Mouse (Mus musculus) heart, embryonic 16.5 days (tissue): ENCODE measurements around the gene Arhgap10. TPM values are rescaled to one million over a fixed set of nuclear protein-coding genes. Genes with fewer than 3 reads are reported as not detected.
A peak's percentile ranks its signal among the peaks of the same experiment; 100 is the strongest.

Experiments
- ATAC-seq: fragments of 200-750 bp; cut with Nextera tagmentation; replicated peaks from 2 replicates; pipeline ENCODE4 v1.8.0; 2017; ENCODE audit warnings: moderate number of reproducible peaks; ENCODE audit not compliant: insufficient read depth, low FRiP score; ENCODE audit errors: extremely low read depth
- H3K27ac ChIP-seq: fragments of 300-500 bp; sonication (generic); 2 replicates; pipeline ENCODE4 v1.5.1; 2014; ENCODE audit warnings: mild to moderate bottlenecking, low read length, control low read depth, moderate library complexity
- H3K27me3 ChIP-seq: fragments of 300-500 bp; sonication (generic); 2 replicates; pipeline ENCODE4 v1.6.1; 2014; ENCODE audit warnings: low read length, mixed read lengths; ENCODE audit not compliant: control insufficient read depth, insufficient read depth
- H3K36me3 ChIP-seq: fragments of 300-500 bp; sonication (generic); 2 replicates; pipeline ENCODE4 v1.6.1; 2014; ENCODE audit not compliant: control insufficient read depth, insufficient read depth
- H3K4me1 ChIP-seq: fragments of 300-500 bp; sonication (generic); 2 replicates; pipeline ENCODE4 v1.6.1; 2014; ENCODE audit warnings: low read length, mixed read lengths; ENCODE audit not compliant: control insufficient read depth, insufficient read depth
- H3K4me2 ChIP-seq: fragments of 300-500 bp; sonication (generic); 2 replicates; pipeline ENCODE4 v1.6.1; 2014; ENCODE audit warnings: low read depth, mild to moderate bottlenecking, control low read depth, low read length
- H3K4me3 ChIP-seq: fragments of 300-500 bp; sonication (generic); 2 replicates; pipeline ENCODE4 v1.5.1; 2014; ENCODE audit warnings: mild to moderate bottlenecking, control low read depth, low read length
- H3K9ac ChIP-seq: fragments of 300-500 bp; sonication (generic); 2 replicates; pipeline ENCODE4 v1.6.1; 2014; ENCODE audit warnings: low read length, control low read depth
- H3K9me3 ChIP-seq: fragments of 300-500 bp; sonication (generic); replicated peaks from 2 replicates; pipeline ENCODE4 v1.6.1; 2016; ENCODE audit warnings: low read length; ENCODE audit not compliant: control insufficient read depth
- WGBS: fragments of 180-500 bp; shearing (Covaris S2); extraction: QIAGEN DNeasy Blood & Tissue Kit; methylation state at CpG from one replicate; pipeline ENCODE4 v1.1.7; 2014; 5-methylcytosine and 5-hydroxymethylcytosine counted together
- polyA plus RNA-seq: library from polyadenylated mRNA; unstranded; fragments of >200 nt; fragmentation: Nextera tagmentation; extraction: Ambion mirVana; gene quantifications from 2 replicates; pipeline ENCODE4 v1.2.1, GENCODE M21; 2015

Arhgap10 gene
- polyA plus RNA-seq, 1 experiment from 2014 or later: 33.9 TPM

DNA sequence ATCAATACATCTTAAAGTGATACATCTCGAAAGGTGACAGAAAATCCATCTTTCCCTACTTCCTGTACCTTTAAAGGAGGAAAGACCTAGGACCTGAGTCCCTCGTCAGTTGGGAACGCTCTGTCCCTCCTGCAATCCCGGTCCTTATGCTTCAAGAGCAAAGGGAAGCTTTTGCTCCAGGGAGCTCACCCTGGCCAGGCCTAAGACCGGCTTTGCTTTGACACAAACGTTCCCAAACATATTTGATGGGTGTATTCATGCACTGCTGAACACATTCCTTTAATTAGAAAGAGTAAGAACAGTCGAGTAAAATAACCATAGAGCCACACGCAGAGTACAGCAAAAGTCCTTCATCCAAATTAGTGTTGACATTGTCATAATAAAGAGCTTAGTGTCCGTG lies 199.2 kb downstream of the Arhgap10 start:
- 72% methylated on average over 9 of the region's 9 CpGs for WGBS
- H3K4me3 ChIP-seq: no peak overlapping the region

GRCm38 (mm10) chr8:77317771-77318170 lies 200.0 kb downstream of the Arhgap10 start:
- Histone ChIP-seq H3K4me3 (no peak overlapping the region), H3K27ac (no peak overlapping the region), H3K4me1 (no peaks in the 10 kb centered on the region), H3K36me3 (peaks cover 6% of the 10 kb centered on the region; the same call in 1 of the 2 replicates), H3K9me3 (no peaks in the 10 kb centered on the region), H3K9ac (no peak overlapping the region), H3K27me3 (no peaks in the 10 kb centered on the region), H3K4me2 (no peak overlapping the region)
- 85% methylated on average over 2 of the region's 2 CpGs for WGBS
- no peak for ATAC-seq

More for the DNA sequence above, 199.2 kb downstream of the Arhgap10 start:
- Histone ChIP-seq H3K4me2 (no peak overlapping the region), H3K27ac (no peak overlapping the region), H3K36me3 (peaks cover 6% of the 10 kb centered on the region; the same call in 1 of the 2 replicates), H3K4me1 (no peaks in the 10 kb centered on the region), H3K27me3 (no peaks in the 10 kb centered on the region), H3K9me3 (no peaks in the 10 kb centered on the region), H3K9ac (no peak overlapping the region)
- ATAC-seq: no peak

- no peaks in the 10 kb centered on the region for H3K4me1 ChIP-seq
- no peak; the same call in 1 of the 2 replicates for ATAC-seq
- no peak overlapping the region for H3K4me3 ChIP-seq
- H3K36me3 ChIP-seq: no peaks in the 10 kb centered on the region
- H3K4me2 ChIP-seq: no peak overlapping the region
- H3K9me3 ChIP-seq: no peaks in the 10 kb centered on the region
- no peak overlapping the region for H3K27ac ChIP-seq
- no peak overlapping the region for H3K9ac ChIP-seq
- 57% methylated on average over 3 of the region's 3 CpGs for WGBS
- H3K27me3 ChIP-seq: no peaks in the 10 kb centered on the region
Observed at GRCm38 (mm10) chr8:77313003-77313402, 204.8 kb downstream of the Arhgap10 start.

- Histone ChIP-seq H3K27me3 (no peaks in the 10 kb centered on the region), H3K4me2 (no peak overlapping the region), H3K9ac (no peak overlapping the region), H3K4me3 (no peak overlapping the region), H3K27ac (no peak overlapping the region), H3K9me3 (no peaks in the 10 kb centered on the region), H3K36me3 (no peaks in the 10 kb centered on the region), H3K4me1 (no peaks in the 10 kb centered on the region)
- 73% methylated on average over 6 of the region's 6 CpGs for WGBS
- no peak for ATAC-seq
Observed at GRCm38 (mm10) chr8:77311762-77312161, 206.0 kb downstream of the Arhgap10 start.

DNA sequence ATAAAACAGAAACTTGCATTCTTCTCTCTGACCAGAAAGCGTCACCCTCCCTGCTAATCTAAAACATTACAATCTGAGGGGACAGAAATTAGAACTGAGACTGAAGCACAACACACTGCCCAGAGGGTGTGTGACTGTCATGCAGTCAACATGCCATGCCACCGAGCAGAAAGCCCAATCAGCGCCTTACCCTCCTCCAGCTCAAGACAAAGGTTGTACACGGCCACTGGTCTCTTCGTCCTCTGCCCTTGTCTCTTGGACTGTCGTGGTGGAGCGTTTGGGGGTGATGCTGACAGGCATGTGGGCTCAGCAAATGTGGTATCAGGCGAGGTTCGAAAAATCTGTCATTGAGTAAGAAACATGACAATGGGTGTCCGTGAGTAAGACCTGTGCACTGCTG lies 207.2 kb downstream of the Arhgap10 start:
- no peak overlapping the region for H3K4me2 ChIP-seq
- 85% methylated on average over 10 of the region's 10 CpGs for WGBS
- no peak overlapping the region for H3K4me3 ChIP-seq
- H3K4me1 ChIP-seq: no peaks in the 10 kb centered on the region
- ATAC-seq: no peak
- H3K9me3 ChIP-seq: no peaks in the 10 kb centered on the region
- no peak overlapping the region for H3K27ac ChIP-seq
- H3K27me3 ChIP-seq: no peaks in the 10 kb centered on the region
- H3K36me3 ChIP-seq: no peaks in the 10 kb centered on the region
- H3K9ac ChIP-seq: no peak overlapping the region

DNA sequence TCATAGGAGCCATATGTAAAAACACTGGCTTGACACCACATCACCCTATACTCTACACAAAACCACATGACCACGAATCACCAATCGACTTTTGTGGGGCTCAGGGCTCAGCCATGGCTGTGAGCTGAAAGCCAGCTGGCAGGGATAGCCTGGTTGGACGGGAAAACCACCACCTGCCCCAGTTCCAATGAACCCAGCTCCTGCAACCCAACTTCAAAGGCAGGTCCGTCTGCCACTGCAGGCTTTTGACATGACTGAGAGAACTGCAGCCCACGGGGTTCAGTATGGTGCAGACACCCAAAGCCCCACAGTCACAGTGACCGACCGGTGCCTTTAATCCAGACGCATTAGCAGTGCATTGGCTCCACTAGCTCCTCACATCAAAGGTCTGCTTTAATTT lies 207.7 kb downstream of the Arhgap10 start:
- Histone ChIP-seq H3K9ac (no peak overlapping the region), H3K4me2 (no peak overlapping the region), H3K4me3 (no peak overlapping the region), H3K27ac (no peak overlapping the region), H3K4me1 (no peaks in the 10 kb centered on the region), H3K36me3 (no peaks in the 10 kb centered on the region), H3K27me3 (no peaks in the 10 kb centered on the region), H3K9me3 (no peaks in the 10 kb centered on the region)
- ATAC-seq: no peak
- 79% methylated on average over 8 of the region's 8 CpGs for WGBS

GRCm38 (mm10) chr8:77294599-77294998 lies 223.2 kb downstream of the Arhgap10 start:
- no peak overlapping the region for H3K4me3 ChIP-seq

DNA sequence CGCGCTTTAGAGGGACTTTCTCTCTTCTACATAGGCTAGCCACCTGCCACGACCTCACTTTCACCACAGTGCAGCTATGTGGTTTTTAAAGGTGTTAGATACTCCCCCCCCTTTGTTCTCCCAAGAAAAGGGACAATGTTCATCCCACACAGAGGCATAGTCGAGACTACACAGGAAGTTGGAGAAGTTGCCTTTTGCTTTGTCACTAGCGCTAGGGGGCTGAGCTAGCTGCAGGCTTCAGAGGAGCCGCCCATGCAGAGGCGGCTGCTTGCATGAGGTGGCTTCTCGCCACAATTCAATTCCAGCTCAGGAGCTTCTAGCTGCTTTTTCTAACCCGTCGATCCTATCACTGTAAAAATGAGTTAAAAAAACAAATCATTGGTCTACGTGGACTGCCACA lies 225.1 kb downstream of the Arhgap10 start:
- Histone ChIP-seq H3K4me3 (no peak overlapping the region), H3K9ac (no peak overlapping the region), H3K27me3 (no peaks in the 10 kb centered on the region), H3K4me1 (peaks cover 3% of the 10 kb centered on the region; the same call in 1 of the 2 replicates), H3K4me2 (no peak overlapping the region), H3K9me3 (peaks cover 6% of the 10 kb centered on the region), H3K36me3 (peaks cover 12% of the 10 kb centered on the region), H3K27ac (no peak overlapping the region; the same call in 1 of the 2 replicates)
- WGBS: 73% methylated on average over 11 of the region's 11 CpGs
- ATAC-seq: peak; percentile 80

More at GRCm38 (mm10) chr8:77294599-77294998, 223.2 kb downstream of the Arhgap10 start:
- Histone ChIP-seq H3K27me3 (no peaks in the 10 kb centered on the region), H3K36me3 (peaks cover 14% of the 10 kb centered on the region), H3K9ac (no peak overlapping the region), H3K4me1 (no peaks in the 10 kb centered on the region), H3K27ac (no peak overlapping the region), H3K4me2 (no peak overlapping the region), H3K9me3 (peaks cover 6% of the 10 kb centered on the region)
- WGBS: 87% methylated on average over 11 of the region's 11 CpGs
- no peak for ATAC-seq

DNA sequence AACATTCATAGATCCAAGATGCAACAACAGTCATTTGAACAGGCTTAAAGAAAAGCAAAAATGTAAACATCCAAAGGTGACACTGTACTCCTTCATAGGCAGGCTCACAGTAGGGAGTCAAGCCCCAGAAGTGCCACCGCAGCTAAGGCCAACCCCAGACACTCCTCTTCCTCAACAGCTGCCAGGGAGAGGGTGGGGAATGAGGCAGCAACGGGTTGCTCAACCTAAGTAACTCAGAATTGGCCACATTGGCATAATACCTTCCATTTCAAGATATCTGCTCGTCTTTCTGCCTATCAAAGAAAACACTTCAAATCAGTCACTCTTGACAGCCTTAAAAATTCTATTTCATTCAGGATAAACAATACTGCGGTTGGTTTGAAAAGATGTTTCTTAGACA lies 225.6 kb downstream of the Arhgap10 start:
- H3K4me3 ChIP-seq: no peak overlapping the region
- peaks cover 7% of the 10 kb centered on the region for H3K36me3 ChIP-seq
- WGBS: 75% methylated on average over 4 of the region's 4 CpGs
- ATAC-seq: peak; percentile 49; the same call in 1 of the 2 replicates
- H3K27ac ChIP-seq: no peak overlapping the region
- no peaks in the 10 kb centered on the region for H3K27me3 ChIP-seq
- peaks cover 3% of the 10 kb centered on the region; the same call in 1 of the 2 replicates for H3K4me1 ChIP-seq
- peaks cover 6% of the 10 kb centered on the region for H3K9me3 ChIP-seq
- no peak overlapping the region for H3K9ac ChIP-seq
- H3K4me2 ChIP-seq: no peak overlapping the region
